Mouse (Mus musculus) gastrocnemius, postnatal 36 days (tissue): ENCODE data around the gene Pgm5. TPM values are rescaled to one million over a fixed set of nuclear protein-coding genes. Genes with fewer than 3 reads are reported as not detected.

Experiments used
- total RNA-seq, 2 experiments: library from RNA; stranded (reverse); gene quantifications; 2 replicates each; pipeline ENCODE4 v1.2.3; 2021

Pgm5 gene
- total RNA-seq, 2 experiments from 2014 or later: 9.0 to 10.6 TPM

Other genes with a start within 250 kb of the Pgm5 start
- under 1 TPM; 0.12 to 0.13 TPM for gene Tmem252, start 187.8 kb downstream of the Pgm5 start, total RNA-seq
- gene Gm10053, start 13.8 kb upstream of the Pgm5 start, total RNA-seq: 100 to 1,000 TPM; 523 to 532 TPM
- gene Foxd4, start 39.3 kb upstream of the Pgm5 start, total RNA-seq: not detected
- gene Cbwd1, start 99.8 kb upstream of the Pgm5 start, total RNA-seq: 10 to 100 TPM; 13.3 to 15.1 TPM
- gene Dock8, start 137.7 kb upstream of the Pgm5 start, total RNA-seq: 1 to 10 TPM; 3.1 to 3.8 TPM